ENCODE assay signal across 9 mouse cellular contexts in the genomic region with DNA sequence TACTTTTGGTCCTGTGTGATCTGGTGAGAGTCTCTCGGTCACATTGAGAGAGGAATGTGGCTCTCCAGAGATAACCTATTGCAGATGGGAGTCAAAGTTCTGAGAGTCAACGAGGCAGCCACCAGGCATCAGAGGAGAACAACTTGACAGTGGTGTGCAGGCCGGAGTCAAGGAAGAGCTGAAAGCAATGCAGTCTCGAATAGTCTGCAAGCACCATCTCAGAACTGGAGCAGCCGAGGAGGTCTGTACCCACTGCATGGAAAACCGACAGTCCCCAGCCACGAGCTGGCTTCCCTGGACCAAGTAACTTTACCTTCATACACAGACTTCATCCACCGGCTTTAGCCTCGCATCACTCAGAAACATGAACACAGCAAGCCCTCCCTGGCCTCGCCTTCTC. TPM values are rescaled to one million over a fixed set of nuclear protein-coding genes. Genes with fewer than 3 reads are reported as not detected.
DNase-seq lines count a peak whose midpoint lies in the region; ATAC-seq and TF ChIP-seq lines count a peak whose summit lies in the region.
"Had no signal": no experiment of that assay in that cellular context is flagged by ENCODE, and none has a peak within 500 bp of the region (broad histone marks: within the 10 kb centered on the region; RNA-seq: fewer than 3 reads in every experiment).

No protein-coding gene starts in this region.

- intact Hi-C loops in left cerebral cortex, postnatal 14 days (cut with DNase I) = no loop called here
- intact Hi-C loops in left cerebral cortex, postnatal 4 days (cut with DNase I) = no loop called here

- H3K36me3 ChIP-seq in lung, embryonic 14.5 days (ENCODE audit: insufficient read depth) = peaks cover 47% of the 10 kb centered on the region
- peaks cover 23% of the 10 kb centered on the region for H3K36me3 ChIP-seq in limb, embryonic 11.5 days (ENCODE audit: control insufficient read depth, insufficient read depth, low read length)
- H3K36me3 ChIP-seq in neural tube, embryonic 14.5 days (ENCODE audit: control insufficient read depth, insufficient read depth, low read length) = peaks cover 14% of the 10 kb centered on the region

- H3K9me3 ChIP-seq in lung, embryonic 14.5 days (ENCODE audit: low read depth, low read length) = no peaks in the 10 kb centered on the region
- no peaks in the 10 kb centered on the region for H3K9me3 ChIP-seq in limb, embryonic 11.5 days (ENCODE audit: control insufficient read depth, low read length)
- no peaks in the 10 kb centered on the region for H3K9me3 ChIP-seq in neural tube, embryonic 14.5 days (ENCODE audit: control insufficient read depth, low read length)

- peak overlapping the region; percentile 75 for H3K9ac ChIP-seq in lung, embryonic 14.5 days
- peak overlapping the region; percentile 90; the same call in 1 of the 2 replicates for H3K9ac ChIP-seq in limb, embryonic 11.5 days (ENCODE audit: low read length)
- H3K9ac ChIP-seq in neural tube, embryonic 14.5 days (replicated peaks; ENCODE audit: low read depth, low read length) = no peak overlapping the region

- H3K4me1 ChIP-seq in lung, embryonic 14.5 days (ENCODE audit: insufficient read depth) = no peaks in the 10 kb centered on the region
- H3K4me1 ChIP-seq in embryonic fibroblast, embryonic 13.5 days (ENCODE audit: control insufficient read depth, insufficient read depth, low read length) = peaks cover 4% of the 10 kb centered on the region; the same call in 1 of the 2 replicates
- peaks cover 8% of the 10 kb centered on the region; the same call in 1 of the 2 replicates for H3K4me1 ChIP-seq in limb, embryonic 11.5 days (ENCODE audit: control insufficient read depth, insufficient read depth, low read length)
- peaks cover 17% of the 10 kb centered on the region; the same call in 1 of the 2 replicates for H3K4me1 ChIP-seq in neural tube, embryonic 14.5 days (ENCODE audit: control insufficient read depth, insufficient read depth, low read length)

- TF ChIP-seq POLR2A in embryonic fibroblast, embryonic 13.5 days (IDR thresholded peaks at IDR 0.05; ENCODE audit: low read depth, low read length) = no peak

- peak overlapping the region; percentile 77 for H3K4me3 ChIP-seq in lung, embryonic 14.5 days (ENCODE audit: low read depth, low read length)
- H3K4me3 ChIP-seq in embryonic fibroblast, embryonic 13.5 days (ENCODE audit: insufficient read depth, low read length) = peak overlapping the region; percentile 85
- peak overlapping the region; percentile 68; the same call in 1 of the 2 replicates for H3K4me3 ChIP-seq in limb, embryonic 11.5 days (ENCODE audit: low read depth, low read length)
- no peak overlapping the region; the same call in 1 of the 2 replicates for H3K4me3 ChIP-seq in neural tube, embryonic 14.5 days (ENCODE audit: low read depth, low read length)

- peak overlapping the region; percentile 70 for H3K4me2 ChIP-seq in lung, embryonic 14.5 days
- peak overlapping the region; percentile 61; the same call in 1 of the 2 replicates for H3K4me2 ChIP-seq in limb, embryonic 11.5 days (ENCODE audit: low read depth, severe bottlenecking)
- peak overlapping the region; percentile 74 for H3K4me2 ChIP-seq in neural tube, embryonic 14.5 days (ENCODE audit: low read depth, low read length)

- ATAC-seq in lung, embryonic 14.5 days (ENCODE audit: insufficient read depth) = no peak
- no peak for ATAC-seq in limb, embryonic 11.5 days (ENCODE audit: insufficient number of reproducible peaks, low FRiP score, low TSS enrichment, low read depth)
- ATAC-seq in neural tube, embryonic 14.5 days (ENCODE audit: low read depth) = no peak

- WGBS in lung, embryonic 14.5 days = 57% methylated on average over 10 of the region's 10 CpGs
- WGBS in limb, embryonic 11.5 days = 75% methylated on average over 10 of the region's 10 CpGs
- 84% methylated on average over 10 of the region's 10 CpGs for WGBS in neural tube, embryonic 14.5 days

- TF ChIP-seq CTCF in lung, embryonic 14.5 days (IDR thresholded peaks at IDR 0.05; ENCODE audit: low read depth) = no peak
- no peak for TF ChIP-seq CTCF in embryonic fibroblast, embryonic 13.5 days (IDR thresholded peaks at IDR 0.05; ENCODE audit: borderline replicate concordance, insufficient read depth, low read length)

- no peak overlapping the region for H3K27ac ChIP-seq in lung, embryonic 14.5 days (ENCODE audit: low read depth)
- H3K27ac ChIP-seq in embryonic fibroblast, embryonic 13.5 days (ENCODE audit: insufficient read depth, low read length) = no peak overlapping the region
- no peak overlapping the region for H3K27ac ChIP-seq in limb, embryonic 11.5 days (replicated peaks; ENCODE audit: low read depth, low read length)
- no peak overlapping the region for H3K27ac ChIP-seq in neural tube, embryonic 14.5 days (ENCODE audit: low read depth, low read length)

- no peak for DNase-seq in lung, embryonic 14.5 days
- DNase-seq in lung, postnatal 25 days (ENCODE audit: low spot score) = no peak
- no peak for DNase-seq in limb, embryonic 11.5 days (ENCODE audit: low spot score)
- DNase-seq in left cerebral cortex, postnatal 14 days (ENCODE audit: low spot score in 2 of 2) = no peak
- DNase-seq in left cerebral cortex, adult 11 months (ENCODE audit: low spot score) = no peak
- DNase-seq in left cerebral cortex, postnatal 4 days = no peak
- DNase-seq: thymus, postnatal 25 days had no signal

- H3K27me3 ChIP-seq in lung, embryonic 14.5 days (ENCODE audit: insufficient read depth, low read length) = no peaks in the 10 kb centered on the region
- H3K27me3 ChIP-seq in limb, embryonic 11.5 days (ENCODE audit: control insufficient read depth, insufficient read depth, low read length) = no peaks in the 10 kb centered on the region
- no peaks in the 10 kb centered on the region for H3K27me3 ChIP-seq in neural tube, embryonic 14.5 days (ENCODE audit: control insufficient read depth, insufficient read depth, low read length)

RNA-seq across cellular contexts. Expression of gene Paxip1, which starts 1.9 kb away (rescaled TPM):
- 46.1 and 56.8 TPM in 2 replicates for polyA plus RNA-seq in lung, embryonic 14.5 days (2014; fragmentation: Nextera tagmentation; extraction: Ambion mirVana)
- polyA plus RNA-seq in embryonic fibroblast, embryonic 13.5 days (2011; ENCODE audit: insufficient read length, low read depth, missing spikeins) = 31.3 and 34.6 TPM in 2 replicates
- 53.8 and 61.0 TPM in 2 replicates for polyA plus RNA-seq in limb, embryonic 11.5 days (2014; fragmentation: Nextera tagmentation; extraction: Ambion mirVana)
- polyA plus RNA-seq in neural tube, embryonic 14.5 days (2014; fragmentation: Nextera tagmentation; extraction: Ambion mirVana) = 27.3 and 31.4 TPM in 2 replicates
- total RNA-seq in left cerebral cortex, postnatal 14 days (2021) = 10 to 100 TPM; 43.4 to 46.6 TPM
- 10 to 100 TPM; 39.6 to 50.3 TPM for total RNA-seq in left cerebral cortex, postnatal 4 days (2021)

RNA-seq across cellular contexts. Expression of gene Htr5a, which starts 52.4 kb away (rescaled TPM):
- not detected in 2 replicates for polyA plus RNA-seq in lung, embryonic 14.5 days (2014; fragmentation: Nextera tagmentation; extraction: Ambion mirVana)
- polyA plus RNA-seq in embryonic fibroblast, embryonic 13.5 days (2011; ENCODE audit: insufficient read length, low read depth, missing spikeins) = not detected in 2 replicates
- polyA plus RNA-seq in limb, embryonic 11.5 days (2014; fragmentation: Nextera tagmentation; extraction: Ambion mirVana) = not detected in 2 replicates
- polyA plus RNA-seq in neural tube, embryonic 14.5 days (2014; fragmentation: Nextera tagmentation; extraction: Ambion mirVana) = 1.2 and 1.6 TPM in 2 replicates
- 10 to 100 TPM; 12.7 to 16.2 TPM for total RNA-seq in left cerebral cortex, postnatal 14 days (2021)
- total RNA-seq in left cerebral cortex, postnatal 4 days (2021) = 10 to 100 TPM in 1 of 2 experiments, 1 to 10 TPM in 1; 8.9 to 10.9 TPM
